Comparison of ENCODE assay signal across 40 mouse cellular contexts in genomic region chr7:140059601-140060000, GRCm38 (mm10). TPM values are rescaled to one million over a fixed set of nuclear protein-coding genes. Genes with fewer than 3 reads are reported as not detected.
DNase-seq lines count a peak whose midpoint lies in the region; ATAC-seq and TF ChIP-seq lines count a peak whose summit lies in the region.
"Had no signal": no experiment of that assay in that cellular context is flagged by ENCODE, and none has a peak within 500 bp of the region (broad histone marks: within the 10 kb centered on the region; RNA-seq: fewer than 3 reads in every experiment).

No protein-coding gene starts in this region.

- no peak overlapping the region for H3K27ac ChIP-seq in forebrain, embryonic 13.5 days
- H3K27ac ChIP-seq in forebrain, embryonic 16.5 days (ENCODE audit: low read length), result no peak overlapping the region
- no peak overlapping the region for H3K27ac ChIP-seq in midbrain, embryonic 11.5 days (ENCODE audit: low read depth, low read length)
- H3K27ac ChIP-seq in midbrain, embryonic 16.5 days (ENCODE audit: low read length), result no peak overlapping the region
- no peak overlapping the region for H3K27ac ChIP-seq in midbrain, embryonic 13.5 days
- no peak overlapping the region for H3K27ac ChIP-seq in heart, adult 2 months
- H3K27ac ChIP-seq: liver, embryonic 15.5 days; stomach, postnatal 0 days had no signal

- no peak for TF ChIP-seq POLR2A in heart, adult 2 months (IDR thresholded peaks at IDR 0.05; ENCODE audit: insufficient read depth, low read depth, low read length)

- DNase-seq in embryo, embryonic 10 days (ENCODE audit: low spot score), result peak; percentile 31
- DNase-seq in embryo, embryonic 11 days, result no peak
- no peak for DNase-seq in midbrain, embryonic 11.5 days (ENCODE audit: low spot score, missing footprints)
- DNase-seq in heart, adult 2 months, result no peak
- DNase-seq: adrenal gland, adult 8-10 months; cerebellum, adult 8-10 months; cerebellum, postnatal 25 days; gastrocnemius, postnatal 14 days; heart, postnatal 4 days; kidney, adult 11 months; kidney, postnatal 14 days; lung, embryonic 14.5 days; lung, postnatal 14 days; right cerebral cortex, postnatal 4 days; thymus, adult 18-20 months; thymus, postnatal 25 days had no signal

- intact Hi-C loops in heart, adult 2 months (cut with DNase I), result no loop called here

- no peak for TF ChIP-seq EP300 in heart, adult 2 months (IDR thresholded peaks at IDR 0.05; ENCODE audit: insufficient read depth, low read depth, low read length)

- no peak overlapping the region for H3K4me3 ChIP-seq in forebrain, embryonic 13.5 days
- no peak overlapping the region for H3K4me3 ChIP-seq in forebrain, embryonic 16.5 days (replicated peaks; ENCODE audit: low read length)
- H3K4me3 ChIP-seq in midbrain, embryonic 11.5 days (ENCODE audit: low read depth, low read length), result no peak overlapping the region
- H3K4me3 ChIP-seq in midbrain, embryonic 16.5 days (ENCODE audit: low read depth, low read length), result no peak overlapping the region
- H3K4me3 ChIP-seq in midbrain, embryonic 13.5 days (replicated peaks), result no peak overlapping the region
- H3K4me3 ChIP-seq in heart, adult 2 months, result no peak overlapping the region
- H3K4me3 ChIP-seq: erythroblast, embryonic 14.5 days; liver, embryonic 15.5 days had no signal

- H3K9me3 ChIP-seq in forebrain, embryonic 13.5 days (replicated peaks), result no peaks in the 10 kb centered on the region
- H3K9me3 ChIP-seq in forebrain, embryonic 16.5 days (ENCODE audit: control insufficient read depth, low read length), result no peaks in the 10 kb centered on the region
- H3K9me3 ChIP-seq in midbrain, embryonic 11.5 days (ENCODE audit: control insufficient read depth, low read length), result no peaks in the 10 kb centered on the region
- H3K9me3 ChIP-seq in midbrain, embryonic 16.5 days (replicated peaks; ENCODE audit: control insufficient read depth, low read length, poor library complexity, severe bottlenecking), result no peaks in the 10 kb centered on the region
- no peaks in the 10 kb centered on the region for H3K9me3 ChIP-seq in midbrain, embryonic 13.5 days
- H3K9me3 ChIP-seq: liver, embryonic 15.5 days had no signal

- no peaks in the 10 kb centered on the region for H3K36me3 ChIP-seq in forebrain, embryonic 13.5 days (ENCODE audit: poor library complexity, severe bottlenecking)
- H3K36me3 ChIP-seq in forebrain, embryonic 16.5 days (ENCODE audit: control insufficient read depth, insufficient read depth), result no peaks in the 10 kb centered on the region
- no peaks in the 10 kb centered on the region for H3K36me3 ChIP-seq in midbrain, embryonic 11.5 days (ENCODE audit: control insufficient read depth, insufficient read depth, low read length)
- no peaks in the 10 kb centered on the region for H3K36me3 ChIP-seq in midbrain, embryonic 16.5 days (ENCODE audit: control insufficient read depth, insufficient read depth, low read length)
- no peaks in the 10 kb centered on the region for H3K36me3 ChIP-seq in midbrain, embryonic 13.5 days
- H3K36me3 ChIP-seq in heart, adult 2 months (ENCODE audit: control insufficient read depth, insufficient read depth, low read length), result no peaks in the 10 kb centered on the region
- H3K36me3 ChIP-seq: liver, embryonic 15.5 days had no signal

- WGBS in forebrain, embryonic 13.5 days, result 20% methylated on average over 4 of the region's 4 CpGs
- 30% methylated on average over 4 of the region's 4 CpGs for WGBS in forebrain, embryonic 16.5 days
- 5% methylated on average over 4 of the region's 4 CpGs for WGBS in midbrain, embryonic 11.5 days
- 14% methylated on average over 4 of the region's 4 CpGs for WGBS in midbrain, embryonic 16.5 days
- 4% methylated on average over 4 of the region's 4 CpGs for WGBS in midbrain, embryonic 13.5 days
- WGBS in heart, adult 2 months, result 57% methylated on average over 4 of the region's 4 CpGs

- TF ChIP-seq CTCF in heart, adult 2 months (IDR thresholded peaks at IDR 0.05), result no peak

- H3K4me1 ChIP-seq in forebrain, embryonic 13.5 days, result peaks cover 58% of the 10 kb centered on the region
- peaks cover 34% of the 10 kb centered on the region for H3K4me1 ChIP-seq in forebrain, embryonic 16.5 days (replicated peaks; ENCODE audit: control insufficient read depth, insufficient read depth, low read length)
- peaks cover 50% of the 10 kb centered on the region for H3K4me1 ChIP-seq in midbrain, embryonic 11.5 days (ENCODE audit: control insufficient read depth, insufficient read depth, low read length)
- peaks cover 32% of the 10 kb centered on the region for H3K4me1 ChIP-seq in midbrain, embryonic 16.5 days (ENCODE audit: control insufficient read depth, insufficient read depth, low read length)
- peaks cover 61% of the 10 kb centered on the region for H3K4me1 ChIP-seq in midbrain, embryonic 13.5 days (replicated peaks)
- no peaks in the 10 kb centered on the region for H3K4me1 ChIP-seq in heart, adult 2 months (ENCODE audit: control insufficient read depth, insufficient read depth, low read length)

- no peaks in the 10 kb centered on the region for H3K79me2 ChIP-seq in heart, adult 2 months (replicated peaks; ENCODE audit: control insufficient read depth, insufficient read depth, low read length)

- H3K4me2 ChIP-seq in forebrain, embryonic 13.5 days, result 0 out of 2 replicates have a peak overlapping the region, but pooled peaks have one; percentile 17
- no peak overlapping the region for H3K4me2 ChIP-seq in forebrain, embryonic 16.5 days (ENCODE audit: low read length)
- H3K4me2 ChIP-seq in midbrain, embryonic 11.5 days, result no peak overlapping the region
- no peak overlapping the region for H3K4me2 ChIP-seq in midbrain, embryonic 16.5 days (ENCODE audit: low read length)
- 0 out of 2 replicates have a peak overlapping the region, but pooled peaks have one; percentile 4 for H3K4me2 ChIP-seq in midbrain, embryonic 13.5 days (replicated peaks)
- H3K4me2 ChIP-seq: heart, embryonic 11.5 days; liver, embryonic 15.5 days; lung, embryonic 14.5 days had no signal

- H3K9ac ChIP-seq in forebrain, embryonic 13.5 days, result 0 out of 2 replicates have a peak overlapping the region, but pooled peaks have one; percentile 18
- H3K9ac ChIP-seq in forebrain, embryonic 16.5 days (replicated peaks; ENCODE audit: low read depth, low read length), result no peak overlapping the region
- no peak overlapping the region for H3K9ac ChIP-seq in midbrain, embryonic 11.5 days (ENCODE audit: low read length)
- no peak overlapping the region for H3K9ac ChIP-seq in midbrain, embryonic 16.5 days (ENCODE audit: low read depth, low read length)
- no peak overlapping the region for H3K9ac ChIP-seq in midbrain, embryonic 13.5 days (replicated peaks)
- no peak overlapping the region for H3K9ac ChIP-seq in heart, adult 2 months (ENCODE audit: low read depth, low read length)
- H3K9ac ChIP-seq: liver, embryonic 15.5 days; lung, embryonic 14.5 days had no signal

- peaks cover 45% of the 10 kb centered on the region for H3K27me3 ChIP-seq in forebrain, embryonic 13.5 days
- 0 out of 2 replicates have a peak, but pooled peaks cover 5% of the 10 kb centered on the region for H3K27me3 ChIP-seq in forebrain, embryonic 16.5 days (replicated peaks; ENCODE audit: control insufficient read depth, insufficient read depth, low read length)
- peaks cover 73% of the 10 kb centered on the region for H3K27me3 ChIP-seq in midbrain, embryonic 11.5 days (ENCODE audit: control insufficient read depth, insufficient read depth, low read length)
- peaks cover 26% of the 10 kb centered on the region for H3K27me3 ChIP-seq in midbrain, embryonic 16.5 days (ENCODE audit: control insufficient read depth, insufficient read depth, low read depth, low read length)
- peaks cover 80% of the 10 kb centered on the region for H3K27me3 ChIP-seq in midbrain, embryonic 13.5 days
- H3K27me3 ChIP-seq in heart, adult 2 months (ENCODE audit: control insufficient read depth, insufficient read depth, low read length), result peaks cover 24% of the 10 kb centered on the region

- ATAC-seq in forebrain, embryonic 13.5 days, result no peak
- no peak for ATAC-seq in forebrain, embryonic 16.5 days
- peak; percentile 35; the same call in 1 of the 2 replicates for ATAC-seq in midbrain, embryonic 11.5 days (ENCODE audit: low FRiP score)
- no peak for ATAC-seq in midbrain, embryonic 16.5 days
- peak; percentile 21; the same call in 1 of the 2 replicates for ATAC-seq in midbrain, embryonic 13.5 days
- ATAC-seq: inflammation-experienced regulatory T-cells, adult 6 months had no signal

RNA-seq across cellular contexts. Expression of gene Msx3, which starts 10.7 kb away (rescaled TPM):
- polyA plus RNA-seq in forebrain, embryonic 13.5 days (2015; fragmentation: Nextera tagmentation; extraction: Ambion mirVana), result 1.2 and 2.0 TPM in 2 replicates
- 0.62 and 1.7 TPM in 2 replicates for polyA plus RNA-seq in forebrain, embryonic 16.5 days (2015; fragmentation: Nextera tagmentation; extraction: Ambion mirVana)
- polyA plus RNA-seq in midbrain, embryonic 11.5 days (2014; fragmentation: Nextera tagmentation; extraction: Ambion mirVana), result 6.1 and 8.0 TPM in 2 replicates
- polyA plus RNA-seq in midbrain, embryonic 16.5 days (2015; fragmentation: Nextera tagmentation; extraction: Ambion mirVana), result 0.45 and 0.55 TPM in 2 replicates
- 3.6 and 4.4 TPM in 2 replicates for polyA plus RNA-seq in midbrain, embryonic 13.5 days (2015; fragmentation: Nextera tagmentation; extraction: Ambion mirVana)
- total RNA-seq in heart, adult 2 months (2021), result not detected
- polyA plus RNA-seq in heart, adult 2 months (2012; rRNA removed), result not detected in 2 replicates
- total RNA-seq: adrenal gland, adult 8-10 months; adrenal gland, postnatal 4 days; CH12.LX; gastrocnemius, postnatal 14 days; granulocyte monocyte progenitor cell, adult 5-6 weeks; heart, postnatal 4 days; left cerebral cortex, adult 18-20 months; liver, adult 2 months had no signal
- polyA plus RNA-seq: embryonic facial prominence, embryonic 14.5 days; erythroblast, embryonic 14.5 days; heart, embryonic 16.5 days; inflammation-experienced regulatory T-cells, adult 6 months; kidney, embryonic 14.5 days; limb, embryonic 11.5 days; liver, adult 2 months; liver, embryonic 15.5 days; lung, embryonic 14.5 days; spleen, adult 2 months; stomach, postnatal 0 days had no signal

RNA-seq across cellular contexts. Expression of gene Caly, which starts 22.7 kb away (rescaled TPM):
- 46.4 and 58.4 TPM in 2 replicates for polyA plus RNA-seq in forebrain, embryonic 13.5 days (2015; fragmentation: Nextera tagmentation; extraction: Ambion mirVana)
- polyA plus RNA-seq in forebrain, embryonic 16.5 days (2015; fragmentation: Nextera tagmentation; extraction: Ambion mirVana), result 116 and 179 TPM in 2 replicates
- polyA plus RNA-seq in midbrain, embryonic 11.5 days (2014; fragmentation: Nextera tagmentation; extraction: Ambion mirVana), result 7.6 and 8.8 TPM in 2 replicates
- 299 and 401 TPM in 2 replicates for polyA plus RNA-seq in midbrain, embryonic 16.5 days (2015; fragmentation: Nextera tagmentation; extraction: Ambion mirVana)
- 88.6 and 92.6 TPM in 2 replicates for polyA plus RNA-seq in midbrain, embryonic 13.5 days (2015; fragmentation: Nextera tagmentation; extraction: Ambion mirVana)
- under 1 TPM in 1 of 2 experiments, not detected in 1; 0.23 TPM for total RNA-seq in heart, adult 2 months (2021)
- polyA plus RNA-seq in heart, adult 2 months (2012; rRNA removed), result 0.10 and 0.53 TPM in 2 replicates
- total RNA-seq: CH12.LX; ES-E14; liver, adult 2 months had no signal
- polyA plus RNA-seq: C2C12; inflammation-experienced regulatory T-cells, adult 6 months; liver, embryonic 15.5 days; lung, embryonic 14.5 days; spleen, adult 2 months had no signal

RNA-seq across cellular contexts. Expression of gene Tubgcp2, which starts 23.1 kb away (rescaled TPM):
- polyA plus RNA-seq in forebrain, embryonic 13.5 days (2015; fragmentation: Nextera tagmentation; extraction: Ambion mirVana), result 69.6 and 74.7 TPM in 2 replicates
- 72.7 and 76.3 TPM in 2 replicates for polyA plus RNA-seq in forebrain, embryonic 16.5 days (2015; fragmentation: Nextera tagmentation; extraction: Ambion mirVana)
- polyA plus RNA-seq in midbrain, embryonic 11.5 days (2014; fragmentation: Nextera tagmentation; extraction: Ambion mirVana), result 58.9 and 62.6 TPM in 2 replicates
- 58.0 and 61.0 TPM in 2 replicates for polyA plus RNA-seq in midbrain, embryonic 16.5 days (2015; fragmentation: Nextera tagmentation; extraction: Ambion mirVana)
- 61.1 and 62.9 TPM in 2 replicates for polyA plus RNA-seq in midbrain, embryonic 13.5 days (2015; fragmentation: Nextera tagmentation; extraction: Ambion mirVana)
- 10 to 100 TPM; 28.4 to 33.5 TPM for total RNA-seq in heart, adult 2 months (2021)
- 21.7 and 29.7 TPM in 2 replicates for polyA plus RNA-seq in heart, adult 2 months (2012; rRNA removed)

RNA-seq across cellular contexts. Expression of gene Zfp511, which starts 23.4 kb away (rescaled TPM):
- 52.2 and 53.7 TPM in 2 replicates for polyA plus RNA-seq in forebrain, embryonic 13.5 days (2015; fragmentation: Nextera tagmentation; extraction: Ambion mirVana)
- polyA plus RNA-seq in forebrain, embryonic 16.5 days (2015; fragmentation: Nextera tagmentation; extraction: Ambion mirVana), result 54.5 and 62.0 TPM in 2 replicates
- polyA plus RNA-seq in midbrain, embryonic 11.5 days (2014; fragmentation: Nextera tagmentation; extraction: Ambion mirVana), result 36.3 and 43.1 TPM in 2 replicates
- 55.9 and 56.5 TPM in 2 replicates for polyA plus RNA-seq in midbrain, embryonic 16.5 days (2015; fragmentation: Nextera tagmentation; extraction: Ambion mirVana)
- 49.6 and 50.7 TPM in 2 replicates for polyA plus RNA-seq in midbrain, embryonic 13.5 days (2015; fragmentation: Nextera tagmentation; extraction: Ambion mirVana)
- total RNA-seq in heart, adult 2 months (2021), result 10 to 100 TPM in 1 of 2 experiments, 1 to 10 TPM in 1; 8.5 to 11.1 TPM
- 20.8 and 21.2 TPM in 2 replicates for polyA plus RNA-seq in heart, adult 2 months (2012; rRNA removed)

RNA-seq across cellular contexts. Expression of gene Prap1, which starts 33.6 kb away (rescaled TPM):
- polyA plus RNA-seq in forebrain, embryonic 13.5 days (2015; fragmentation: Nextera tagmentation; extraction: Ambion mirVana), result not detected in 2 replicates
- polyA plus RNA-seq in forebrain, embryonic 16.5 days (2015; fragmentation: Nextera tagmentation; extraction: Ambion mirVana), result not detected in 2 replicates
- not detected in 2 replicates for polyA plus RNA-seq in midbrain, embryonic 11.5 days (2014; fragmentation: Nextera tagmentation; extraction: Ambion mirVana)
- polyA plus RNA-seq in midbrain, embryonic 16.5 days (2015; fragmentation: Nextera tagmentation; extraction: Ambion mirVana), result not detected in 2 replicates
- polyA plus RNA-seq in midbrain, embryonic 13.5 days (2015; fragmentation: Nextera tagmentation; extraction: Ambion mirVana), result 0.46 TPM in 1 of 2 replicates, not detected in the other
- not detected for total RNA-seq in heart, adult 2 months (2021)
- polyA plus RNA-seq in heart, adult 2 months (2012; rRNA removed), result 0.27 TPM in 1 of 2 replicates, not detected in the other
- total RNA-seq: adrenal gland, adult 8-10 months; adrenal gland, postnatal 4 days; CH12.LX; gastrocnemius, postnatal 14 days; granulocyte monocyte progenitor cell, adult 5-6 weeks; heart, postnatal 4 days; layer of hippocampus, postnatal 10 days; left cerebral cortex, adult 18-20 months; left cerebral cortex, postnatal 14 days; liver, adult 2 months had no signal
- polyA plus RNA-seq: C2C12; erythroblast, embryonic 14.5 days; heart, embryonic 11.5 days; inflammation-experienced regulatory T-cells, adult 6 months; limb, embryonic 11.5 days; liver, adult 2 months; lung, embryonic 14.5 days; neural tube, embryonic 14.5 days; spleen, adult 2 months had no signal

Comparison
In these comparisons a context has a peak if more than half of its experiments do, and no peak if none do; other contexts are left out.
1. ATAC-seq: peak in midbrain, embryonic 11.5 days (single experiment) and midbrain, embryonic 13.5 days (single experiment); none in forebrain, embryonic 13.5 days (single experiment), forebrain, embryonic 16.5 days (single experiment) and midbrain, embryonic 16.5 days (single experiment).
2. H3K4me2 ChIP-seq: peak in forebrain, embryonic 13.5 days (single experiment) and midbrain, embryonic 13.5 days (single experiment); none in forebrain, embryonic 16.5 days (single experiment), midbrain, embryonic 11.5 days (single experiment) and midbrain, embryonic 16.5 days (single experiment).